18 mouse cellular contexts compared by ENCODE assay signal in the genomic region with DNA sequence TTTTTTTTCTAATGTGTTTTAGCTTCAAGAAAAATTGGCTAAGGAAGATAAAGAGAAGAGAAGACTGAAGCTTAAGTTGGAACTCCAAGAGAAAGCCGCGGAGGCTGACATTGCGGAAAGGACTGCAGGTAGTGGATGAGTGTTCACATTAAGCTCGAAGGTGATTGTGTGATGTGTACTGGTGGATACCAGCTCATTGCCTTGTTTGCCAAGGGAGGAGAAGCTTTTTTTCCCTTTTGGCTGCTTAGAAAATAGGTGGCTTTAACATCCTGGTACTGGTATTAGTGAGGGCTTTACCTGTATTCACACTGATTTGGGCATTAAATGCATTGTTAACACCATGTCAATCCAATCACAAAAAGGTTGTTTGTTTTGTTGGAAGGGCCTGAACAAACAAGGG.
"Had no signal": no experiment of that assay in that cellular context is flagged by ENCODE, and none has a peak within 500 bp of the region (broad histone marks: within the 10 kb centered on the region; RNA-seq: fewer than 3 reads in every experiment).

No protein-coding gene starts in this region.

- H3K4me1 ChIP-seq: liver, embryonic 15.5 days; lung, embryonic 15.5 days; megakaryocyte, embryonic 14.5 days; midbrain, embryonic 13.5 days; midbrain, embryonic 15.5 days; neural tube, embryonic 12.5 days; stomach, embryonic 15.5 days had no signal

- H3K27ac ChIP-seq: liver, embryonic 15.5 days; lung, embryonic 15.5 days; macrophage; midbrain, embryonic 13.5 days; midbrain, embryonic 15.5 days; neural tube, embryonic 12.5 days; stomach, embryonic 15.5 days had no signal

- H3K4me3 ChIP-seq: liver, embryonic 15.5 days; lung, embryonic 15.5 days; megakaryocyte, embryonic 14.5 days; midbrain, embryonic 13.5 days; midbrain, embryonic 15.5 days; neural tube, embryonic 12.5 days; stomach, embryonic 15.5 days had no signal

- H3K9me3 ChIP-seq: liver, embryonic 15.5 days; lung, embryonic 15.5 days; megakaryocyte, embryonic 14.5 days; midbrain, embryonic 13.5 days; midbrain, embryonic 15.5 days; neural tube, embryonic 12.5 days; stomach, embryonic 15.5 days had no signal

- H3K4me2 ChIP-seq: liver, embryonic 15.5 days; lung, embryonic 15.5 days; midbrain, embryonic 11.5 days; midbrain, embryonic 13.5 days; midbrain, embryonic 15.5 days; neural tube, embryonic 12.5 days; stomach, embryonic 15.5 days had no signal

- H3K9ac ChIP-seq: liver, embryonic 15.5 days; liver, postnatal 0 days; lung, embryonic 15.5 days; midbrain, embryonic 13.5 days; midbrain, embryonic 15.5 days; neural tube, embryonic 12.5 days; stomach, embryonic 15.5 days had no signal

- H3K27me3 ChIP-seq: liver, embryonic 15.5 days; lung, embryonic 15.5 days; megakaryocyte, embryonic 14.5 days; midbrain, embryonic 13.5 days; midbrain, embryonic 15.5 days; neural tube, embryonic 12.5 days; stomach, embryonic 15.5 days had no signal

- ATAC-seq: liver, postnatal 0 days; lung, postnatal 0 days; midbrain, embryonic 13.5 days; midbrain, embryonic 15.5 days had no signal

- DNase-seq: liver, postnatal 0 days; lung, adult 2 months; lung, postnatal 14 days; lung, postnatal 36 days; right cerebral cortex, postnatal 14 days; thymus, adult 2 months; thymus, postnatal 25 days; thymus, postnatal 4 days had no signal

- H3K36me3 ChIP-seq: liver, embryonic 15.5 days; lung, embryonic 15.5 days; midbrain, embryonic 13.5 days; midbrain, embryonic 15.5 days; neural tube, embryonic 12.5 days; stomach, embryonic 15.5 days had no signal
